Mouse (Mus musculus): ENCODE data around the gene Gm3404. TPM values are rescaled to one million over a fixed set of nuclear protein-coding genes. Genes with fewer than 3 reads are reported as not detected.

The Gm3404 gene
- not detected in 2 replicates for polyA plus RNA-seq (2012; rRNA removed)

DNA sequence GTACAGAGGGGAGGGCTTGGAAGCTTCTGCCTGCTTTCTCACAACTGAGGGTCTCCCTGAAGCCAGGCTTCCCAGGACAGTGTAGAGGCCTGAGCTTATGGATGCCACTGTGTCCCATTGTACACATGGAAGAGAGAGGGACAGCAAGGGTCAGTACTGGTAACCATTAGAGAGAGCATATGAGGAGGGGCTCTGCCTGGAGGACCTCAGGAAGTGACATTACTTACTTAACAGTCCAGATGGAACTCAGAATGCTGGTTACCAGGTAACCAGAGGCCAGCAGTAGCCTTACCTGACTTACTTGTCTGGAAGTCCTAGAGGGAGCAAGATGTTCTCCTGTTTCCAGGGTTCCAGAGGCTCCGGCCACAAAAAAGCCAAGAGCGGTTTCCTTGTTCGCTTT, at the start of gene Gm3404:
Gene Gm3404 (plus strand): TSS at position 301 of the 400 bp plus-strand sequence.

DNA sequence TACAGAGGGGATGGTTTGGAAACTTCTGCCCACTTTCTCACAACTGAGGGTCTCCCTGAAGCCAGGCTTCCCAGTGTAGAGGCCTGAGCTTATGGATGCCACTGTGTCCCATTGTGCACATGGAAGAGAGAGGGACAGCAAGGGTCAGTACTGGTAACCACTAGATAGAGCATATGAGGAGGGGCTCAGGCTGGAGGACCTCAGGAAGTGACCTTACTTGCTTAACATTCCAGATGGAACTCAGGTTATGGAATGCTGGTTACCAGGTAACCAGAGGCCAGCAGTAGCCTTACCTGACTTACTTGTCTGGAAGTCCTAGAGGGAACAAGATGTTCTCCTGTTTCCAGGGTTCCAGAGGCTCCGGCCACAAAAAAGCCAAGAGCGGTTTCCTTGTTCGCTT, 43.9 kb upstream of the Gm3404 start, which contains the start of gene Gm6408:
Gene Gm6408 (plus strand): TSS at position 301 of the 400 bp plus-strand sequence.

DNA sequence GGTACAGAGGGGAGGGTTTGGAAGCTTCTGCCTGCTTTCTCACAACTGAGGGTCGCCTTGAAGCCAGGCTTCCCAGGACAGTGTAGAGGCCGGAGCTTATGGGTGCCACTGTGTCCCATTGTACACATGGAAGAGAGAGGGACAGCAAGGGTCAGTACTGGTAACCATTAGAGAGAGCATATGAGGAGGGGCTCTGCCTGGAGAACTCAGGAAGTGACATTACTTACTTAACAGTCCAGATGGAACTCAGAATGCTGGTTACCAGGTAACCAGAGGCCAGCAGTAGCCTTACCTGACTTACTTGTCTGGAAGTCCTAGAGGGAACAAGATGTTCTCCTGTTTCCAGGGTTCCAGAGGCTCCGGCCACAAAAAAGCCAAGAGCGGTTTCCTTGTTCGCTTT, 34.5 kb upstream of the Gm3404 start, which contains the start of gene Gm6370:
Gene Gm6370 (plus strand): TSS at position 301 of the 400 bp plus-strand sequence.

DNA sequence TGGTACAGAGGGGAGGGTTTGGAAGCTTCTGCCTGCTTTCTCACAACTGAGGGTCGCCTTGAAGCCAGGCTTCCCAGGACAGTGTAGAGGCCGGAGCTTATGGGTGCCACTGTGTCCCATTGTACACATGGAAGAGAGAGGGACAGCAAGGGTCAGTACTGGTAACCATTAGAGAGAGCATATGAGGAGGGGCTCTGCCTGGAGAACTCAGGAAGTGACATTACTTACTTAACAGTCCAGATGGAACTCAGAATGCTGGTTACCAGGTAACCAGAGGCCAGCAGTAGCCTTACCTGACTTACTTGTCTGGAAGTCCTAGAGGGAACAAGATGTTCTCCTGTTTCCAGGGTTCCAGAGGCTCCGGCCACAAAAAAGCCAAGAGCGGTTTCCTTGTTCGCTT, 23.5 kb upstream of the Gm3404 start, which contains the start of gene 4930449I24Rik:
Gene 4930449I24Rik (plus strand): TSS at position 301 of the 400 bp plus-strand sequence.

DNA sequence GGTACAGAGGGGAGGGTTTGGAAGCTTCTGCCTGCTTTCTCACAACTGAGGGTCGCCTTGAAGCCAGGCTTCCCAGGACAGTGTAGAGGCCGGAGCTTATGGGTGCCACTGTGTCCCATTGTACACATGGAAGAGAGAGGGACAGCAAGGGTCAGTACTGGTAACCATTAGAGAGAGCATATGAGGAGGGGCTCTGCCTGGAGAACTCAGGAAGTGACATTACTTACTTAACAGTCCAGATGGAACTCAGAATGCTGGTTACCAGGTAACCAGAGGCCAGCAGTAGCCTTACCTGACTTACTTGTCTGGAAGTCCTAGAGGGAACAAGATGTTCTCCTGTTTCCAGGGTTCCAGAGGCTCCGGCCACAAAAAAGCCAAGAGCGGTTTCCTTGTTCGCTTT, 11.8 kb upstream of the Gm3404 start, which contains the start of gene Gm3402:
Gene Gm3402 (plus strand): TSS at position 301 of the 400 bp plus-strand sequence.

DNA sequence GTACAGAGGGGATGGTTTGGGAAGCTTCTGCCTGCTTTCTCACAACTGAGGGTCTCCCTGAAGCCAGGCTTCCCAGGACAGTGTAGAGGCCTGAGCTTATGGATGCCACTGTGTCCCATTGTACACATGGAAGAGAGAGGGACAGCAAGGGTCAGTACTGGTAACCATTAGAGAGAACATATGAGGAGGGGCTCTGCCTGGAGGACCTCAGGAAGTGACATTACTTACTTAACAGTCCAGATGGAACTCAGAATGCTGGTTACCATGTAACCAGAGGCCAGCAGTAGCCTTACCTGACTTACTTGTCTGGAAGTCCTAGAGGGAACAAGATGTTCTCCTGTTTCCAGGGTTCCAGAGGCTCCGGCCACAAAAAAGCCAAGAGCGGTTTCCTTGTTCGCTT, 11.7 kb downstream of the Gm3404 start, which contains the start of gene Gm3409:
Gene Gm3409 (plus strand): TSS at position 301 of the 400 bp plus-strand sequence.

DNA sequence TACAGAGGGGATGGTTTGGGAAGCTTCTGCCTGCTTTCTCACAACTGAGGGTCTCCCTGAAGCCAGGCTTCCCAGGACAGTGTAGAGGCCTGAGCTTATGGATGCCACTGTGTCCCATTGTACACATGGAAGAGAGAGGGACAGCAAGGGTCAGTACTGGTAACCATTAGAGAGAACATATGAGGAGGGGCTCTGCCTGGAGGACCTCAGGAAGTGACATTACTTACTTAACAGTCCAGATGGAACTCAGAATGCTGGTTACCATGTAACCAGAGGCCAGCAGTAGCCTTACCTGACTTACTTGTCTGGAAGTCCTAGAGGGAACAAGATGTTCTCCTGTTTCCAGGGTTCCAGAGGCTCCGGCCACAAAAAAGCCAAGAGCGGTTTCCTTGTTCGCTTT, 30.2 kb downstream of the Gm3404 start, which contains the start of gene Gm3415:
Gene Gm3415 (plus strand): TSS at position 301 of the 400 bp plus-strand sequence.

Other genes starting within 250 kb of the Gm3404 start
- 2.6 and 2.8 TPM in 2 replicates for gene Wasf3, start 140.8 kb upstream of the Gm3404 start, polyA plus RNA-seq (2012; rRNA removed)
- gene Gm6408, start 43.8 kb upstream of the Gm3404 start, polyA plus RNA-seq (2012; rRNA removed): not detected in 2 replicates
- not detected in 2 replicates for gene Gm6370, start 34.4 kb upstream of the Gm3404 start, polyA plus RNA-seq (2012; rRNA removed)
- not detected in 2 replicates for gene 4930449I24Rik, start 23.4 kb upstream of the Gm3404 start, polyA plus RNA-seq (2012; rRNA removed)
- not detected in 2 replicates for gene Gm3402, start 11.7 kb upstream of the Gm3404 start, polyA plus RNA-seq (2012; rRNA removed)
- gene Gm3409, start 11.8 kb downstream of the Gm3404 start, polyA plus RNA-seq (2012; rRNA removed): not detected in 2 replicates
- not detected in 2 replicates for gene Gm3415, start 30.3 kb downstream of the Gm3404 start, polyA plus RNA-seq (2012; rRNA removed)
- 0.07 TPM in 1 of 2 replicates, not detected in the other for gene Gpr12, start 59.4 kb downstream of the Gm3404 start, polyA plus RNA-seq (2012; rRNA removed)

All from colon, adult 2 months (tissue).